ENCODE assay signal across 19 mouse cellular contexts in the genomic region with DNA sequence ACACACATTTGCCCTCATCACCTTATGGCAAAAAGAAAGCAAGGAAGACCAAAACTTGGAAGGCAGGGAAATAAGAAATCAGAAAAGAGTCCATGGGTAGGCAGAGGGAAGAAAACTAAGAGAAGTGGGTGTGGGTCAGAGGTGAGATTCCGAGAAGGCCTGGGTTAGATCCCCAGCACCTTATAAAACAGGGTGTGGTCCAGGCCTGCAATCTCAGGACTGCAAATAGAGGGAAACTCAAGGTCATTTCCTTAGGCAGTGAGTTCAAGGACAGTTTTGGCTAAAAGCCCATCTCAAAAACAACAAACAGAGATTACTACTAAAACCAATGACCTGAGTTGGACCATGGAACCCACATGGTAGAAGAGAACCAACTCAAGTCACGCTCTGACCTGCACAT. TPM values are rescaled to one million over a fixed set of nuclear protein-coding genes. Genes with fewer than 3 reads are reported as not detected.
DNase-seq lines count a peak whose midpoint lies in the region; ATAC-seq lines count a peak whose summit lies in the region.
"Had no signal": no experiment of that assay in that cellular context is flagged by ENCODE, and none has a peak within 500 bp of the region (broad histone marks: within the 10 kb centered on the region; RNA-seq: fewer than 3 reads in every experiment).

No protein-coding gene starts in this region.

- DNase-seq in hindbrain, embryonic 10.5 days (ENCODE audit: low spot score) = no peak
- peak; percentile 21 for DNase-seq in 416B (ENCODE audit: low read depth)
- DNase-seq in midbrain, embryonic 14.5 days = no peak
- DNase-seq in layer of hippocampus, adult 11-12 months (ENCODE audit: low spot score) = no peak
- DNase-seq in adrenal gland, adult (ENCODE audit: inconsistent age in 2 of 2, low spot score in 1 of 2) = no peak
- no peak for DNase-seq in left cerebral cortex, adult 18-20 months (ENCODE audit: low spot score in 2 of 2)
- DNase-seq: cerebellum, adult 8-10 months; right cerebral cortex, adult 18-20 months had no signal

- peaks cover 38% of the 10 kb centered on the region for H3K4me1 ChIP-seq in hindbrain, embryonic 12.5 days
- peaks cover 41% of the 10 kb centered on the region for H3K4me1 ChIP-seq in hindbrain, embryonic 10.5 days (replicated peaks)
- H3K4me1 ChIP-seq in brown adipose tissue, adult 24 weeks (ENCODE audit: control insufficient read depth, insufficient read depth, insufficient read length, low read length) = peaks cover 13% of the 10 kb centered on the region
- H3K4me1 ChIP-seq in midbrain, embryonic 14.5 days (ENCODE audit: control insufficient read depth, insufficient read depth, low read length) = peaks cover 39% of the 10 kb centered on the region

- H3K9me3 ChIP-seq in hindbrain, embryonic 12.5 days (replicated peaks) = no peaks in the 10 kb centered on the region
- no peaks in the 10 kb centered on the region for H3K9me3 ChIP-seq in hindbrain, embryonic 10.5 days
- H3K9me3 ChIP-seq in midbrain, embryonic 14.5 days (ENCODE audit: control insufficient read depth, low read length) = no peaks in the 10 kb centered on the region
- H3K9me3 ChIP-seq: forebrain, embryonic 10.5 days; liver, embryonic 12.5 days had no signal

- peaks cover 15% of the 10 kb centered on the region for H3K36me3 ChIP-seq in hindbrain, embryonic 12.5 days
- H3K36me3 ChIP-seq in hindbrain, embryonic 10.5 days = peaks cover 40% of the 10 kb centered on the region
- H3K36me3 ChIP-seq in midbrain, embryonic 14.5 days (ENCODE audit: control insufficient read depth, insufficient read depth, low read length) = peaks cover 18% of the 10 kb centered on the region

- H3K4me3 ChIP-seq in hindbrain, embryonic 12.5 days = no peak overlapping the region
- H3K4me3 ChIP-seq in hindbrain, embryonic 10.5 days = no peak overlapping the region
- no peak overlapping the region for H3K4me3 ChIP-seq in brown adipose tissue, adult 24 weeks (ENCODE audit: insufficient read depth, low read depth, low read length)
- H3K4me3 ChIP-seq in midbrain, embryonic 14.5 days (replicated peaks; ENCODE audit: low read depth, low read length) = 0 out of 2 replicates have a peak overlapping the region, but pooled peaks have one; percentile 79
- H3K4me3 ChIP-seq: liver, embryonic 12.5 days had no signal

- no peak overlapping the region for H3K27ac ChIP-seq in hindbrain, embryonic 12.5 days
- no peak overlapping the region for H3K27ac ChIP-seq in hindbrain, embryonic 10.5 days
- 0 out of 2 replicates have a peak overlapping the region, but pooled peaks have one; percentile 24 for H3K27ac ChIP-seq in brown adipose tissue, adult 24 weeks (replicated peaks; ENCODE audit: low read depth, low read length)
- no peak overlapping the region for H3K27ac ChIP-seq in midbrain, embryonic 14.5 days (replicated peaks; ENCODE audit: low read depth, low read length)
- H3K27ac ChIP-seq: forebrain, embryonic 10.5 days; liver, embryonic 12.5 days had no signal

- whole genome bisulfite sequencing in hindbrain, embryonic 12.5 days = 93% methylated on average over 2 of the region's 2 CpGs
- 92% methylated on average over 2 of the region's 2 CpGs for WGBS in hindbrain, embryonic 10.5 days
- WGBS in midbrain, embryonic 14.5 days = 95% methylated on average over 2 of the region's 2 CpGs

- no peak for ATAC-seq in hindbrain, embryonic 12.5 days (ENCODE audit: low FRiP score)
- ATAC-seq in midbrain, embryonic 14.5 days (ENCODE audit: low FRiP score, low TSS enrichment) = no peak
- ATAC-seq: intestine, postnatal 0 days; liver, embryonic 12.5 days; lung, postnatal 0 days had no signal

- peak overlapping the region; percentile 73; the same call in 1 of the 2 replicates for H3K4me2 ChIP-seq in hindbrain, embryonic 12.5 days (replicated peaks)
- peak overlapping the region; percentile 26; the same call in 1 of the 2 replicates for H3K4me2 ChIP-seq in midbrain, embryonic 14.5 days (ENCODE audit: low read length)
- H3K4me2 ChIP-seq: liver, embryonic 12.5 days had no signal

- no peaks in the 10 kb centered on the region for H3K27me3 ChIP-seq in hindbrain, embryonic 12.5 days
- H3K27me3 ChIP-seq in hindbrain, embryonic 10.5 days (ENCODE audit: insufficient read depth, poor library complexity, severe bottlenecking) = no peaks in the 10 kb centered on the region
- H3K27me3 ChIP-seq in midbrain, embryonic 14.5 days (ENCODE audit: control insufficient read depth, insufficient read depth, low read length) = no peaks in the 10 kb centered on the region

- H3K9ac ChIP-seq in hindbrain, embryonic 12.5 days = no peak overlapping the region
- H3K9ac ChIP-seq in midbrain, embryonic 14.5 days (replicated peaks; ENCODE audit: low read length) = no peak overlapping the region
- H3K9ac ChIP-seq: liver, embryonic 12.5 days had no signal

RNA-seq across cellular contexts. Expression of a gene that starts 2.0 kb away (rescaled TPM):
- polyA plus RNA-seq in hindbrain, embryonic 12.5 days (2016; fragmentation: Nextera tagmentation; extraction: Ambion mirVana) = not detected in 2 replicates
- polyA plus RNA-seq in hindbrain, embryonic 10.5 days (2016; fragmentation: Nextera tagmentation; extraction: Ambion mirVana) = not detected in 2 replicates
- polyA plus RNA-seq in brown adipose tissue, adult 24 weeks (2012; ENCODE audit: insufficient read depth, insufficient read length, missing spikeins) = not detected in 2 replicates
- polyA plus RNA-seq in midbrain, embryonic 14.5 days (2014; fragmentation: Nextera tagmentation; extraction: Ambion mirVana) = not detected in 2 replicates
- total RNA-seq in left cerebral cortex, adult 18-20 months (2021) = 1 to 10 TPM in 1 of 2 experiments, not detected in 1; 1.4 TPM
- total RNA-seq: gastrocnemius, adult 18-20 months; layer of hippocampus, adult 18-20 months; left cerebral cortex, adult 8-10 months had no signal
- polyA plus RNA-seq: C2C12; forebrain, embryonic 10.5 days; intestine, postnatal 0 days; liver, embryonic 12.5 days; lung, postnatal 0 days; spleen, adult 2 months had no signal

RNA-seq across cellular contexts. Expression of a gene that starts 2.5 kb away (rescaled TPM):
- 20.3 and 20.6 TPM in 2 replicates for polyA plus RNA-seq in hindbrain, embryonic 12.5 days (2016; fragmentation: Nextera tagmentation; extraction: Ambion mirVana)
- polyA plus RNA-seq in hindbrain, embryonic 10.5 days (2016; fragmentation: Nextera tagmentation; extraction: Ambion mirVana) = 11.2 and 13.0 TPM in 2 replicates
- polyA plus RNA-seq in brown adipose tissue, adult 24 weeks (2012; ENCODE audit: insufficient read depth, insufficient read length, missing spikeins) = 31.7 and 35.7 TPM in 2 replicates
- 24.4 and 32.3 TPM in 2 replicates for polyA plus RNA-seq in midbrain, embryonic 14.5 days (2014; fragmentation: Nextera tagmentation; extraction: Ambion mirVana)
- 100 to 1,000 TPM; 158 to 181 TPM for total RNA-seq in left cerebral cortex, adult 18-20 months (2021)

RNA-seq across cellular contexts. Expression of a gene that starts 12.7 kb away (rescaled TPM):
- polyA plus RNA-seq in hindbrain, embryonic 12.5 days (2016; fragmentation: Nextera tagmentation; extraction: Ambion mirVana) = 519 and 565 TPM in 2 replicates
- 446 and 555 TPM in 2 replicates for polyA plus RNA-seq in hindbrain, embryonic 10.5 days (2016; fragmentation: Nextera tagmentation; extraction: Ambion mirVana)
- polyA plus RNA-seq in brown adipose tissue, adult 24 weeks (2012; ENCODE audit: insufficient read depth, insufficient read length, missing spikeins) = 301 and 355 TPM in 2 replicates
- polyA plus RNA-seq in midbrain, embryonic 14.5 days (2014; fragmentation: Nextera tagmentation; extraction: Ambion mirVana) = 689 and 844 TPM in 2 replicates
- total RNA-seq in left cerebral cortex, adult 18-20 months (2021) = 100 to 1,000 TPM; 321 to 335 TPM

RNA-seq across cellular contexts. Expression of a gene that starts 15.3 kb away (rescaled TPM):
- 5.6 TPM in 2 replicates for polyA plus RNA-seq in hindbrain, embryonic 12.5 days (2016; fragmentation: Nextera tagmentation; extraction: Ambion mirVana)
- polyA plus RNA-seq in hindbrain, embryonic 10.5 days (2016; fragmentation: Nextera tagmentation; extraction: Ambion mirVana) = 7.9 and 8.2 TPM in 2 replicates
- 13.5 and 14.1 TPM in 2 replicates for polyA plus RNA-seq in brown adipose tissue, adult 24 weeks (2012; ENCODE audit: insufficient read depth, insufficient read length, missing spikeins)
- polyA plus RNA-seq in midbrain, embryonic 14.5 days (2014; fragmentation: Nextera tagmentation; extraction: Ambion mirVana) = 2.1 and 5.6 TPM in 2 replicates
- total RNA-seq in left cerebral cortex, adult 18-20 months (2021) = 1 to 10 TPM; 2.5 to 5.1 TPM

RNA-seq across cellular contexts. Expression of a gene that starts 15.6 kb away (rescaled TPM):
- 18.7 and 19.6 TPM in 2 replicates for polyA plus RNA-seq in hindbrain, embryonic 12.5 days (2016; fragmentation: Nextera tagmentation; extraction: Ambion mirVana)
- 3.4 and 5.4 TPM in 2 replicates for polyA plus RNA-seq in hindbrain, embryonic 10.5 days (2016; fragmentation: Nextera tagmentation; extraction: Ambion mirVana)
- 0.63 TPM in 1 of 2 replicates, not detected in the other for polyA plus RNA-seq in brown adipose tissue, adult 24 weeks (2012; ENCODE audit: insufficient read depth, insufficient read length, missing spikeins)
- polyA plus RNA-seq in midbrain, embryonic 14.5 days (2014; fragmentation: Nextera tagmentation; extraction: Ambion mirVana) = 64.3 and 83.3 TPM in 2 replicates
- 1,000 to 10,000 TPM; 1,066 to 1,067 TPM for total RNA-seq in left cerebral cortex, adult 18-20 months (2021)
